Mouse (Mus musculus) heart, postnatal 14 days (tissue): ENCODE measurements around the gene Mta3. TPM values are rescaled to one million over a fixed set of nuclear protein-coding genes. Genes with fewer than 3 reads are reported as not detected.
"Not testable (repeated sequence)": the region's sequence is repeated elsewhere in the genome, so short reads cannot be mapped to it uniquely, and the experiment has no call there.

Experiments used
- DNase-seq, 2 experiments: peaks; one replicate each; pipeline ENCODE4 v3.0.0; 2021 to 2022
- intact Hi-C: fragments of 180-260 bp; cut with DNase I; formaldehyde crosslinking; loops from one replicate; pipeline ENCODE4 v1.15.1; 2025
- total RNA-seq, 2 experiments: library from RNA; stranded (reverse); gene quantifications; 2 replicates each; pipeline ENCODE4 v1.2.3; 2021

The Mta3 gene
- total RNA-seq, 2 experiments from 2014 or later, result 25.7 to 27.0 TPM

GRCm38 (mm10) chr17:83841011-83841410 lies 135.0 kb downstream of the Mta3 start:
- DNase-seq, result no peak
- intact Hi-C loops, result no loop called here

GRCm38 (mm10) chr17:83843780-83844179 lies 137.8 kb downstream of the Mta3 start:
- intact Hi-C loops, result no loop called here
- no peak for DNase-seq

GRCm38 (mm10) chr17:83845538-83845937 lies 139.6 kb downstream of the Mta3 start:
- intact Hi-C loops, result loop anchor here (5.0 kb wide), 1 partner anchor 818 kb away; no protein-coding TSS in a partner anchor
- no peak for DNase-seq

- intact Hi-C loops, result loop anchor here (5.0 kb wide), 1 partner anchor 819 kb away; no protein-coding TSS in a partner anchor
- no peak for DNase-seq
These were observed 140.5 kb downstream of the Mta3 start for GRCm38 (mm10) chr17:83846301-83847021.

GRCm38 (mm10) chr17:83847100-83847499 lies 141.1 kb downstream of the Mta3 start:
- intact Hi-C loops, result loop anchor here (5.0 kb wide), 1 partner anchor 820 kb away; no protein-coding TSS in a partner anchor

GRCm38 (mm10) chr17:83847815-83848214 lies 141.9 kb downstream of the Mta3 start, which contains the start of gene Haao:
Haao (minus strand) TSS chr17:83847963.
- intact Hi-C loops, result loop anchor here (5.0 kb wide), 1 partner anchor 821 kb away; no protein-coding TSS in a partner anchor
- DNase-seq, result no peak

More at GRCm38 (mm10) chr17:83847100-83847499, 141.1 kb downstream of the Mta3 start:
- no peak for DNase-seq

- no peak for DNase-seq
- intact Hi-C loops, result loop anchor here (5.0 kb wide), 1 partner anchor 821 kb away; no protein-coding TSS in a partner anchor
These were observed 142.5 kb downstream of the Mta3 start for GRCm38 (mm10) chr17:83848482-83848881.

- intact Hi-C loops, result loop anchor here (5.0 kb wide), 1 partner anchor 822 kb away; no protein-coding TSS in a partner anchor
- no peak for DNase-seq
These were observed 143.2 kb downstream of the Mta3 start for GRCm38 (mm10) chr17:83849081-83849675.

GRCm38 (mm10) chr17:83849717-83850116 lies 143.8 kb downstream of the Mta3 start:
- DNase-seq, result no peak
- intact Hi-C loops, result loop anchor here (5.0 to 10.0 kb wide), 4 partner anchors 145 to 822 kb away; partner anchors contain the start of genes Kcng3 and Mta3

GRCm38 (mm10) chr17:83850458-83850857 lies 144.5 kb downstream of the Mta3 start:
- intact Hi-C loops, result loop anchor here (5.0 to 10.0 kb wide), 3 partner anchors 146 to 578 kb away; partner anchors contain the start of genes Kcng3 and Mta3
- DNase-seq, result peak; percentile 88 to 94

- DNase-seq, result no peak
- intact Hi-C loops, result loop anchor here (5.0 to 10.0 kb wide), 3 partner anchors 146 to 579 kb away; partner anchors contain the start of genes Kcng3 and Mta3
These were observed 144.9 kb downstream of the Mta3 start for GRCm38 (mm10) chr17:83850864-83851263.

GRCm38 (mm10) chr17:83853831-83854230 lies 147.9 kb downstream of the Mta3 start:
- intact Hi-C loops, result loop anchor here (5.0 to 10.0 kb wide), 3 partner anchors 149 to 582 kb away; partner anchors contain the start of genes Kcng3 and Mta3
- DNase-seq, result no peak

GRCm38 (mm10) chr17:83854284-83854918 lies 148.4 kb downstream of the Mta3 start:
- intact Hi-C loops, result loop anchor here (5.0 to 10.0 kb wide), 3 partner anchors 150 to 582 kb away; partner anchors contain the start of genes Kcng3 and Mta3
- DNase-seq, result peak in 1 of 2 experiments; percentile 25

- intact Hi-C loops, result loop anchor here (10.0 kb wide), 1 partner anchor 154 kb away; the partner anchor contains the start of gene Mta3
- no peak for DNase-seq
These were observed 152.4 kb downstream of the Mta3 start for GRCm38 (mm10) chr17:83858413-83858812.

GRCm38 (mm10) chr17:83859639-83860038 lies 153.7 kb downstream of the Mta3 start:
- intact Hi-C loops, result loop anchor here (10.0 kb wide), 2 partner anchors 155 to 765 kb away; partner anchors contain the start of genes Dync2li1 and Mta3
- DNase-seq, result no peak

- no peak for DNase-seq
- intact Hi-C loops, result loop anchor here (10.0 kb wide), 1 partner anchor 765 kb away; the partner anchor contains the start of gene Dync2li1
These were observed 154.3 kb downstream of the Mta3 start for GRCm38 (mm10) chr17:83860224-83860623.

- DNase-seq, result not testable (repeated sequence)
- intact Hi-C loops, result loop anchor here (10.0 kb wide), 1 partner anchor 764 kb away; the partner anchor contains the start of gene Dync2li1
These were observed 155.0 kb downstream of the Mta3 start for GRCm38 (mm10) chr17:83860968-83861367.

- DNase-seq, result peak; percentile 98
- intact Hi-C loops, result loop anchor here (10.0 kb wide), 1 partner anchor 763 kb away; the partner anchor contains the start of gene Dync2li1
These were observed 155.6 kb downstream of the Mta3 start for GRCm38 (mm10) chr17:83861444-83862133.
